Mouse (Mus musculus): ENCODE data around the gene Tmem204. TPM values are rescaled to one million over a fixed set of nuclear protein-coding genes. Genes with fewer than 3 reads are reported as not detected.

Tmem204 gene
- 24.2 and 26.6 TPM in 2 replicates for polyA plus RNA-seq (2015; fragmentation: Nextera tagmentation; extraction: Ambion mirVana)

DNA sequence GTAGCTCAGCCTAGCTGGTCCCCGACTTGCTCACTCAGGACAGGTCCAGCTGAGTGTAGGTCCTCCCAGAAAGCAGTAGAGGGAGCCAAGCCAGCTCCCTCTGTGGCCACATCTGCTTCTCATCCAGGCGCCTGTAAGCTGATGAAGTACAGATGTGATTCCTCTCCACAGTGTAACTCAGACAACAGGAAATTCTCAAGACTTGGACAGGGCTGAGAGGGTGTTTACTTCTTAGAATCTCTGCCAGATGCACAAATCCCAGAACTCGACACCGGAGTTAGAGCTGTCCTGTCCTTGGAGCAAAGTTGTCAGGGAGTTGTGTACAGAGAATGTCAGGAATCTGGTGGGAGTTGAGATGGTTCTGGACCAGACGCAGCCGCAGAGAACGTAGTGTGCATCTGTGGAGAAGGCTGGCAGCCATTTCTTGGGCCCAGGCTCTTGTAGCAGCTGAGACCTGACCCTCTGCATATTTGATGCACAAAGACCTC, at the start of gene Tmem204:
Tmem204 (minus strand) TSS at position 148 of the 488 bp plus-strand sequence.

DNA sequence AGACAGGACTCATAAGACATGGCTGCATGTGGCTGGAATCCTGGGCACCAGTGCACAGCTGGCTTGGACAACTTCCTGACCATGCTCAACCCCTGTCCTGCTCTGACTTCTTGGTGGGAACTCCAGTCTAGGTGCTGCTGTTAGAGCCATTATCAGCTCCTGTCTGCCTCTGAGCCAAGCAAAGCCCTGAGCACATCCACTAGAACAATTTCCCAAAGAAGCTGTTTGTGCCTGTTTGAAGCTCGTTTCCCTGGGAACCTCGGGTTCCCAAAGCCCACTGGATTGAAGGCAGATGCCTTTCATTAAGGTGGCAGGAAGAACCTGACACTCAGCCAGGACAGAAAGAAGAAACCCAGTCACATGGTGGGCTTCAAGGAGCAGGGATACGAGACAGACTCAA, 37.0 kb upstream of the Tmem204 start, which contains the start of gene Ptx4:
Ptx4 (plus strand) TSS at position 355 of the 400 bp plus-strand sequence.

DNA sequence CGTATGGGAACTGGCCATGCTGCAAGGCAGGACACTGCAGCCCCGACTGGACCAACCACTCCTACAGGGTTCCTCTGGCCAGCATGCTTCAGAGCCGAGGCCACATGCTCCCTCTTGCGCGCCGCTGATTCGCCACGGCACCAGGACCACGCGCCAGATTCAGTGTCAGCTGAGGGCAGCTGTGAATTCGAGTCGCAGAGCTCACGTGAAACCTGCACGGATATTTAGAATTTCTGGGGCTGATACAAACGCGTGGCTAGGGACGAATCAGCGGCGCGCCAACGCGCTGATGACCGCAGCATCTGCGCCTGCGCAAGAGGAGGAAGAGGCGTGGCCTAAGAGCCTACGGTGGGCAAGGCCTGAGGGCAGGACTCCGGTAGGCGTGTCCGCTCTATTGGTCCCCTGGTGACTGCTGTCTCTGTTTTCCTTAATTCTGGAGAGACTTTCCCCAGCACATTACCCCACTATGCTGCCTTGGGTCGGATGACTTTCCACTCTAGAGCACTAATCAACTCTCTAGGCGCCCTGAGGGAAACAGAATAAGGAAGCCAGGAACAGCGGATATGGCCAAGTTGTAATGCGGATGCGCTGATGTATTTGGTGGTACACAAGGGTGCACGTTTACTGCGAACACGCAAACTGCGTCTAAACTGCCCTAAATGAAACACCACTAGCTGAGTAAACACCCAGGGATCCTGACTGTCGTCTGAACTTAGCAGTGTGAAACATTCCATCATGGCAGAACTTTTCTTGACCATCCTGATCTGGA, 32.5 kb upstream of the Tmem204 start, which contains the start of gene Telo2:
Telo2 (minus strand) TSS at position 304 of the 769 bp plus-strand sequence.

DNA sequence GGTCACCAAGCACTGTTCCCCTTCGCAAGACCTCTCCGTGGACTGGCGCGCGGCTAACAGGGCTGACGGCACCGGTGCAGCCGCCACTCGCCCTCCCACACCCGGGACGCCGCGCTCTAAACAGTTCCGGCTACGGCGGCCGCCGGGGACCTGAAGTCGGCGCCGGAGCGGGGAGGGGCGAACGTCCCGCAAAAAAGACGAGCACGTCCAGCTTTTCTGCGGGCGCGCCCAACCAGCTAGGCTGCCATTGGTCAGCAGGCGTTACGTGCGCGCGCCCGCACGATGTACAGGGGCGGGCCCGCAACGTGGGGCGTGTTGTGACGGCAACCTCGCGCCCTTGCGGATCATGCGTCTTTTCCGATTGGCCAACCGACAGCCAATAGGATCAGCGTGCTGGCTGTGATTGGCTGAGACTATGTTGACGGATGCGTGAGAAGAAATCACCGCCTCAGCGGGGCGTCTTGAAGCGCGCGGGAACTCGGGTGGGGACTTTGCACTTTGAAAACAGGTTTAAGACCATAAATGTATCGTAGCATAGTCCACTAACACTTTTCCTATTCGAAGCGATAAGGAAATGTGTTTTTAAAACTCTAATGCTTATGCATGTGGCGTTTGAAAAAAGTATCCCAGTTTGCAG, 67.6 kb downstream of the Tmem204 start, which contains the start of the genes Cramp1l and Ift140:
Cramp1l (minus strand) TSS at position 134 of the 637 bp plus-strand sequence.
Ift140 (plus strand) TSS at position 431 of the 637 bp plus-strand sequence.

Other genes starting within 250 kb of the Tmem204 start
- 168 and 186 TPM in 2 replicates for gene Hagh, start 243.4 kb downstream of the Tmem204 start, polyA plus RNA-seq (2015; fragmentation: Nextera tagmentation; extraction: Ambion mirVana)
- 54.4 and 61.1 TPM in 2 replicates for gene Fahd1, start 233.2 kb downstream of the Tmem204 start, polyA plus RNA-seq (2015; fragmentation: Nextera tagmentation; extraction: Ambion mirVana)
- gene Igfals, start 217.6 kb downstream of the Tmem204 start, polyA plus RNA-seq (2015; fragmentation: Nextera tagmentation; extraction: Ambion mirVana): 0.08 and 0.21 TPM in 2 replicates
- 73.8 and 78.0 TPM in 2 replicates for gene Nubp2, start 197.2 kb downstream of the Tmem204 start, polyA plus RNA-seq (2015; fragmentation: Nextera tagmentation; extraction: Ambion mirVana)
- 51.9 and 55.4 TPM in 2 replicates for gene Spsb3, start 196.9 kb downstream of the Tmem204 start, polyA plus RNA-seq (2015; fragmentation: Nextera tagmentation; extraction: Ambion mirVana)
- gene Eme2, start 188.5 kb downstream of the Tmem204 start, polyA plus RNA-seq (2015; fragmentation: Nextera tagmentation; extraction: Ambion mirVana): 11.8 and 12.7 TPM in 2 replicates
- gene Mrps34, start 188.5 kb downstream of the Tmem204 start, polyA plus RNA-seq (2015; fragmentation: Nextera tagmentation; extraction: Ambion mirVana): 71.0 and 73.0 TPM in 2 replicates
- 66.5 and 77.6 TPM in 2 replicates for gene Nme3, start 187.1 kb downstream of the Tmem204 start, polyA plus RNA-seq (2015; fragmentation: Nextera tagmentation; extraction: Ambion mirVana)
- gene Mapk8ip3, start 146.6 kb downstream of the Tmem204 start, polyA plus RNA-seq (2015; fragmentation: Nextera tagmentation; extraction: Ambion mirVana): 12.6 and 13.3 TPM in 2 replicates
- 45.9 and 49.2 TPM in 2 replicates for gene Jpt2, start 122.9 kb downstream of the Tmem204 start, polyA plus RNA-seq (2015; fragmentation: Nextera tagmentation; extraction: Ambion mirVana)
- 5.2 and 5.9 TPM in 2 replicates for gene Cramp1l, start 67.8 kb downstream of the Tmem204 start, polyA plus RNA-seq (2015; fragmentation: Nextera tagmentation; extraction: Ambion mirVana)
- 80.5 and 98.2 TPM in 2 replicates for gene Ift140, start 67.5 kb downstream of the Tmem204 start, polyA plus RNA-seq (2015; fragmentation: Nextera tagmentation; extraction: Ambion mirVana)
- 18.4 and 24.4 TPM in 2 replicates for gene Telo2, start 32.4 kb upstream of the Tmem204 start, polyA plus RNA-seq (2015; fragmentation: Nextera tagmentation; extraction: Ambion mirVana)
- not detected in 2 replicates for gene Ptx4, start 37.2 kb upstream of the Tmem204 start, polyA plus RNA-seq (2015; fragmentation: Nextera tagmentation; extraction: Ambion mirVana)
- gene Clcn7, start 49.8 kb upstream of the Tmem204 start, polyA plus RNA-seq (2015; fragmentation: Nextera tagmentation; extraction: Ambion mirVana): 10.8 and 11.8 TPM in 2 replicates
- 0.05 TPM in 1 of 2 replicates, not detected in the other for gene Ccdc154, start 78.9 kb upstream of the Tmem204 start, polyA plus RNA-seq (2015; fragmentation: Nextera tagmentation; extraction: Ambion mirVana)
- gene Gm38655, start 91.9 kb upstream of the Tmem204 start, polyA plus RNA-seq (2015; fragmentation: Nextera tagmentation; extraction: Ambion mirVana): not detected in 2 replicates
- gene BC003965, start 101.0 kb upstream of the Tmem204 start, polyA plus RNA-seq (2015; fragmentation: Nextera tagmentation; extraction: Ambion mirVana): 21.3 and 22.5 TPM in 2 replicates
- gene Unkl, start 104.8 kb upstream of the Tmem204 start, polyA plus RNA-seq (2015; fragmentation: Nextera tagmentation; extraction: Ambion mirVana): 5.4 and 5.9 TPM in 2 replicates
- gene Gnptg, start 156.5 kb upstream of the Tmem204 start, polyA plus RNA-seq (2015; fragmentation: Nextera tagmentation; extraction: Ambion mirVana): 26.0 and 28.1 TPM in 2 replicates
- 25.2 and 27.2 TPM in 2 replicates for gene Tsr3, start 156.6 kb upstream of the Tmem204 start, polyA plus RNA-seq (2015; fragmentation: Nextera tagmentation; extraction: Ambion mirVana)
- 1.3 and 2.4 TPM in 2 replicates for gene Baiap3, start 172.8 kb upstream of the Tmem204 start, polyA plus RNA-seq (2015; fragmentation: Nextera tagmentation; extraction: Ambion mirVana)
- gene Ube2i, start 191.0 kb upstream of the Tmem204 start, polyA plus RNA-seq (2015; fragmentation: Nextera tagmentation; extraction: Ambion mirVana): 345 and 350 TPM in 2 replicates
- 19.5 and 34.4 TPM in 2 replicates for gene Prss34, start 214.8 kb upstream of the Tmem204 start, polyA plus RNA-seq (2015; fragmentation: Nextera tagmentation; extraction: Ambion mirVana)
- gene Prss28, start 225.1 kb upstream of the Tmem204 start, polyA plus RNA-seq (2015; fragmentation: Nextera tagmentation; extraction: Ambion mirVana): 0.32 TPM in 1 of 2 replicates, not detected in the other
- not detected in 2 replicates for gene Prss29, start 235.1 kb upstream of the Tmem204 start, polyA plus RNA-seq (2015; fragmentation: Nextera tagmentation; extraction: Ambion mirVana)